Mouse (Mus musculus) yolk sac, embryonic 10.5 days (tissue): ENCODE results near the gene Hnrnpll.

Experiments used
- DNase-seq: peaks from one replicate; pipeline ENCODE4 v3.0.0-alpha.2; 2017; ENCODE audit warnings: low spot score

The Hnrnpll gene

GRCm38 (mm10) chr17:80061783-80062619, at the start of gene Hnrnpll:
Gene Hnrnpll (minus strand): TSS chr17:80062334.
- DNase-seq, result peak; percentile 98

GRCm38 (mm10) chr17:80105348-80105978, 43.3 kb upstream of the Hnrnpll start:
- DNase-seq, result no peak

- DNase-seq, result no peak
Observed at GRCm38 (mm10) chr17:80099823-80100222, 37.7 kb upstream of the Hnrnpll start.

- DNase-seq, result no peak
Observed at GRCm38 (mm10) chr17:80097221-80097620, 35.1 kb upstream of the Hnrnpll start.

- no peak for DNase-seq
Observed at GRCm38 (mm10) chr17:80096720-80097114, 34.6 kb upstream of the Hnrnpll start.

GRCm38 (mm10) chr17:80096043-80096719, 34.0 kb upstream of the Hnrnpll start:
- peak; percentile 87 for DNase-seq

- no peak for DNase-seq
Observed at GRCm38 (mm10) chr17:80095254-80095899, 33.2 kb upstream of the Hnrnpll start.

- no peak for DNase-seq
Observed at GRCm38 (mm10) chr17:80091879-80092549, 29.9 kb upstream of the Hnrnpll start.

GRCm38 (mm10) chr17:80090551-80090950, 28.4 kb upstream of the Hnrnpll start:
- no peak for DNase-seq

GRCm38 (mm10) chr17:80088168-80088567, 26.0 kb upstream of the Hnrnpll start:
- DNase-seq, result no peak

- no peak for DNase-seq
Observed at GRCm38 (mm10) chr17:80086591-80086990, 24.5 kb upstream of the Hnrnpll start.

GRCm38 (mm10) chr17:80084424-80084823, 22.3 kb upstream of the Hnrnpll start:
- DNase-seq, result no peak

GRCm38 (mm10) chr17:80083223-80083622, 21.1 kb upstream of the Hnrnpll start:
- DNase-seq, result no peak

- no peak for DNase-seq
Observed at GRCm38 (mm10) chr17:80078726-80079125, 16.6 kb upstream of the Hnrnpll start.

- DNase-seq, result no peak
Observed at GRCm38 (mm10) chr17:80067257-80067656, 5.1 kb upstream of the Hnrnpll start.

- no peak for DNase-seq
Observed at GRCm38 (mm10) chr17:80063840-80064495, 1.8 kb upstream of the Hnrnpll start.

GRCm38 (mm10) chr17:80063386-80063785, 1.3 kb upstream of the Hnrnpll start:
- DNase-seq, result no peak

GRCm38 (mm10) chr17:80062620-80063010, 481 bp upstream of the Hnrnpll start:
- no peak for DNase-seq

- peak; percentile 59 for DNase-seq
Observed at GRCm38 (mm10) chr17:80060828-80061782, 1.0 kb downstream of the Hnrnpll start.

- no peak for DNase-seq
Observed at GRCm38 (mm10) chr17:80060151-80060550, 2.0 kb downstream of the Hnrnpll start.
